Mouse (Mus musculus) liver, embryonic 11.5 days (tissue): ENCODE measurements at regions not wholly inside any gene's neighbourhood (a gene's known extent, or its start where the extent isn't known, plus 50 kb on each side); places are given as distances from the start of the nearest gene placed in this dataset.

ENCODE experiments used
- ATAC-seq: fragments of 200-750 bp; cut with Nextera tagmentation; replicated peaks from 2 replicates; pipeline ENCODE4 v1.8.0; 2017; ENCODE audit warnings: moderate number of reproducible peaks, mild to moderate bottlenecking, moderate TSS enrichment, moderate library complexity; ENCODE audit not compliant: low FRiP score
- DNase-seq: peaks from one replicate; pipeline ENCODE4 v3.0.0-alpha.2; 2017; ENCODE audit warnings: low spot score
- H3K27ac ChIP-seq: fragments of 300-500 bp; sonication (generic); 2 replicates; pipeline ENCODE4 v1.5.1; 2014; ENCODE audit warnings: mild to moderate bottlenecking, low read depth, low read length, control low read depth
- H3K27me3 ChIP-seq: fragments of 300-500 bp; sonication (generic); replicated peaks from 2 replicates; pipeline ENCODE4 v1.6.1; 2014; ENCODE audit warnings: low read length, mixed read lengths; ENCODE audit not compliant: control insufficient read depth, insufficient read depth
- H3K36me3 ChIP-seq: fragments of 300-500 bp; sonication (generic); 2 replicates; pipeline ENCODE4 v1.6.1; 2014; ENCODE audit warnings: mild to moderate bottlenecking, low read length, moderate library complexity, mixed read lengths; ENCODE audit not compliant: control insufficient read depth, insufficient read depth
- H3K4me1 ChIP-seq: fragments of 300-500 bp; sonication (generic); replicated peaks from 2 replicates; pipeline ENCODE4 v1.6.1; 2014; ENCODE audit warnings: low read length, mixed read lengths; ENCODE audit not compliant: control insufficient read depth, insufficient read depth
- H3K4me2 ChIP-seq: fragments of 300-500 bp; sonication (generic); 2 replicates; pipeline ENCODE4 v1.6.1; 2014; ENCODE audit warnings: mild to moderate bottlenecking, control low read depth, moderate library complexity
- H3K4me3 ChIP-seq: fragments of 300-500 bp; sonication (generic); 2 replicates; pipeline ENCODE4 v1.5.1; 2014; ENCODE audit warnings: low read depth, low read length, control low read depth
- H3K9ac ChIP-seq: fragments of 300-500 bp; sonication (generic); 2 replicates; pipeline ENCODE4 v1.6.1; 2014; ENCODE audit warnings: low read depth, low read length, control low read depth
- H3K9me3 ChIP-seq: fragments of 300-500 bp; sonication (generic); 2 replicates; pipeline ENCODE4 v1.6.1; 2016; ENCODE audit warnings: low read length, inconsistent platforms, mixed read lengths; ENCODE audit not compliant: control insufficient read depth
- WGBS: fragments of 180-500 bp; shearing (Covaris S2); extraction: QIAGEN DNeasy Blood & Tissue Kit; methylation state at CpG from one replicate; pipeline ENCODE4 v1.1.7; 2014; 5-methylcytosine and 5-hydroxymethylcytosine counted together

DNA sequence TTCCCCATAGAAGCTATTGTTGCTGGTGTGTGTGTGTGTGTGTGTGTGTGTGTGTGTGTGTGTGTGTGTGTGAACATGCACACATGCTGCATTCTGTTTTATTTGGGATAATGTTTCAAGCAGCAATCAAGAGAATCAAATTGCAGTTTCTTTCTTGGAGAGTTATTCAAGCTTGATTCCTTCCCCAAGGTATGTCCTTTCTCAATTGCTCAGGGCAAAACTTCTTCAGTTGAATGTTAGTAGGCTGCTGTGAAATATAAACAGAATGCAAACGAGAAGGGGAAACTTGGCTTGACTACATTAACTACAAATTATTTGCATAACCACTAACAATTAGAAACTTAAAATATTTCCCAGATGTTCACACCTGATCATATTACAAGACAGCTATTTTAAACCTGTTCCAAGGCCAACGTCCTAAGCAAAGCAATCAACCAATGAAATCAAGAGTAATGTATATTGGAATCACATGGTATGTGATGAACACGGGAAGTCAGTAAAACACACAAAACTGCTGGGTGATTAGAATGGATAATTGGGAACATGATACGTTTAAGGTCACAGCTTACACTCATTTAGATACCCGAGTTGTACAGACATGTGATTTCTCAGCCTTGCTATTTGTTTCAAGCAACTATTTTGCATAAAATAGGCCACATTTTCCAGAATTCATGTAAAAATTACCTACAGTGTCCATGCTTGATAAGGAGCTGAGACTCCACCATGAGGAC is 116.2 kb downstream of the Cxcl12 start:
- Histone ChIP-seq H3K9me3 (no peaks in the 10 kb centered on the region), H3K9ac (no peak overlapping the region), H3K4me2 (no peak overlapping the region), H3K27me3 (no peaks in the 10 kb centered on the region), H3K27ac (no peak overlapping the region), H3K4me3 (no peak overlapping the region), H3K4me1 (no peaks in the 10 kb centered on the region), H3K36me3 (no peaks in the 10 kb centered on the region)
- 65% methylated on average over 5 of the region's 5 CpGs for WGBS
- DNase-seq (no peak), ATAC-seq (no peak)

DNA sequence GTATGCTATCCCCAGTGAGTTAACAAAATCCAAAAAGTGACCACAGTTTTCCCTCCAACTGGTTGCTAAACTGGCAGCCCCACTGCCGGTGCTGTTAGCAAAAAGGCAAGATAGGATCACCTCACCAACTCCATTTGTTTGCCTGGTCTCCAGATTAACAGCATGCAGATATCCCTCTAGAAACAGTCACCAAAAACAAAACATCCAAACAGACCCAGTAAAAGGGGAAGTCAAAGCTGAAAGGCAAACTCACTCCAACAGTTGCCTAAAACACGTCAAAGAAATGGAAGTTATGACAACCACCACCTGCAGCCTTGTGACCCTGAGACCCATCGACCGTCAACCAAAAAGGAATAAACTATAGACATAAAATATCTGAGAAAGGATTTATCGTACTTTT is 119.1 kb downstream of the Cxcl12 start:
- DNase-seq (peak; percentile 17), ATAC-seq (no peak)
- Histone ChIP-seq H3K4me2 (no peak overlapping the region), H3K27ac (no peak overlapping the region), H3K9ac (no peak overlapping the region), H3K27me3 (no peaks in the 10 kb centered on the region), H3K9me3 (no peaks in the 10 kb centered on the region), H3K4me3 (no peak overlapping the region), H3K36me3 (no peaks in the 10 kb centered on the region), H3K4me1 (no peaks in the 10 kb centered on the region)
- WGBS: 73% methylated on average over 5 of the region's 5 CpGs

DNA sequence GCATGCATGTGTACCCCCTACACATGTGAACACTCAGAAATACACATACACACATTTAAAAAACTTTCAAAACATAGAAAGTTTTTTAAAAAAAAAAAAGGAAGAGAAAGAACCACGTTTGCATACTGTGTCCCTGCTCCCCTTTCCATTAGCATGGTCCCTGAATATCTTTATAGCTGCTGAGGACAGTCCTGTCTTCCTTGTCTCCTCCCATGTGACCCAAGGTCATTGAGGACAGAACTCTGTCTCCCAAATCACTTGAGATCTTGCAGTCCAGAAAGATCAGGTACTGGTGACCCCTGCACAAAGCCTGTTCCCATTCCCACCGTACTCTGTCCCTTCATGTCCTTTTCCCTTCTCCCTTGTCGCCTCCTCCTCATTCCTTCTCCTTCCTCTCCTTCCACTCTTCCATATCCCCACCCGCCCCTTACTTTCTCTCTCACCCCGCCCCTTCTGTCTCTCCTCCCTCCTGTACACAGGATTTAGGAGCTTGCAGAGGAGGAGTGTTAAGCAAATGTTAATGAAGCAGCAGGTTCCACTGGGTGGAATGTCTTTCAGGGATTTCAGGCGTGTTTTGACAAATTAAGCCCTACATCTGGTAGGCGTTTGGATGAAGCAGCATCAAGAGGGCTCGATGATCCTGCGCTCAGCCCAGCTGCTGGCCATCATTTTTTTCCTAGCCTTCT is 125.6 kb downstream of the Cxcl12 start:
- H3K9me3 ChIP-seq: no peaks in the 10 kb centered on the region
- no peak overlapping the region for H3K9ac ChIP-seq
- ATAC-seq (no peak), DNase-seq (no peak)
- no peak overlapping the region for H3K4me3 ChIP-seq
- 41% methylated on average over 9 of the region's 9 CpGs for WGBS
- H3K36me3 ChIP-seq: no peaks in the 10 kb centered on the region
- H3K27ac ChIP-seq: no peak overlapping the region
- no peak overlapping the region for H3K4me2 ChIP-seq
- H3K27me3 ChIP-seq: no peaks in the 10 kb centered on the region
- no peaks in the 10 kb centered on the region for H3K4me1 ChIP-seq

DNA sequence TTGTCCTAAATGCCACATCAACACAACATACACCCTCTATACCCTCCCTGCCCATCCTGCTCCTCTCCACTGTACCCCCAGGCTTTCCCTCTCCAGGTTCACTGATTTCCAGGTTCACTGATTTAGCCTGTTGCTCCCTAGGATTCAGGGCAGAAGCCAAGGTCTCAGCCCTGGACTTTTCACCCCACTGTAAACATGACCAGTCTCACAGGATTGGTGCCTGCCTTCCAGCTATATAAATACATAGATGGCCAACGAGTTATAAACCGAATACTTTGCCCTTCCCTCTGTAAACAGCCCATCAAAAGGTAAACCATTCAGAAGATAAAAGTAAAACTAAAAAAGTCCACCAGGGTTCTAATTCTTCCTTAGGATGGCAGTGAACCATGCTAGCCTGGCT is 129.6 kb downstream of the Cxcl12 start:
- Histone ChIP-seq H3K4me2 (no peak overlapping the region), H3K9me3 (no peaks in the 10 kb centered on the region), H3K36me3 (no peaks in the 10 kb centered on the region), H3K27me3 (no peaks in the 10 kb centered on the region), H3K9ac (no peak overlapping the region), H3K4me3 (no peak overlapping the region), H3K27ac (no peak overlapping the region), H3K4me1 (no peaks in the 10 kb centered on the region)
- DNase-seq (peak; percentile 8), ATAC-seq (peak; percentile 47; the same call in 1 of the 2 replicates)
- WGBS: 70% methylated on average over 2 of the region's 2 CpGs

DNA sequence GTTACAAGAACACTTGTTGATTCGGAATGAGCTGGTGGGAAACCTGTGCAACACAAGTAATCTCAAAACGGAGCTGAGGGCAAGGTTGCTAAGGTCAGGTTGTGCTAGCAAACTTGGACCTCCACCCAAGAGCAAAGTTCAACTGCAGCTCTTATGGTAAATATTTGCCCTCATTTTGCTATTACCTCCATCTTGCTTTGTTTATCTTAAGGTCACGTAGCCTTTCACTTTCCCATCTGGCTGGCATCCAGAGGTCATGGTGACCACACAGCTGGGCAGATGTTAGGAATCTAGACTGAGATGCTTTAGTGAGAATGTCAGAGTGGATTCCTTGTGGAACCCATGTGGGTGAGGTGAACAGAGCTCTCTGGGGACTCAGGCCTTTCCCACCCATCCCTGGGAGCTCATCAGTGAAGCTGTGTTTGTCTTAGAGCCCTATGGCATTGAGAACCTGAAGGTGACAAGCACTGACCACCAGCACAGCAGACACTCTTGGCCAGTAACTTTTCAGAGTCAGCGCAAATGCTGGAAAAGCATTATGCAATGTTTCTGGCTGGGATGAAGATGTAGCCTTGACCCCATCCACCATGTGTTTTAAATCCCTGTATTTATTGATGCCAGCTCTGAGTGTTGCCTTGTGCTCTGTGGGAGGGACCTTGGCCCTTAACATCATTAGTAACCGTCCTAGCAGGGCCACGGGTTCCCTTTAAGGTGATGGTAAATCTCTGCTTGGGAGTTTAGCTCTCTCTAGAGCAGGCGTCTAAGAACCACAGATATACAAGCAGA is 131.4 kb downstream of the Cxcl12 start:
- 63% methylated on average over 7 of the region's 7 CpGs for WGBS
- no peaks in the 10 kb centered on the region for H3K4me1 ChIP-seq
- no peak; the same call in 1 of the 2 replicates for ATAC-seq
- H3K27ac ChIP-seq: no peak overlapping the region
- no peak for DNase-seq
- H3K4me2 ChIP-seq: no peak overlapping the region
- no peaks in the 10 kb centered on the region for H3K9me3 ChIP-seq
- H3K9ac ChIP-seq: no peak overlapping the region
- no peaks in the 10 kb centered on the region for H3K27me3 ChIP-seq
- H3K4me3 ChIP-seq: no peak overlapping the region
- no peaks in the 10 kb centered on the region for H3K36me3 ChIP-seq

DNA sequence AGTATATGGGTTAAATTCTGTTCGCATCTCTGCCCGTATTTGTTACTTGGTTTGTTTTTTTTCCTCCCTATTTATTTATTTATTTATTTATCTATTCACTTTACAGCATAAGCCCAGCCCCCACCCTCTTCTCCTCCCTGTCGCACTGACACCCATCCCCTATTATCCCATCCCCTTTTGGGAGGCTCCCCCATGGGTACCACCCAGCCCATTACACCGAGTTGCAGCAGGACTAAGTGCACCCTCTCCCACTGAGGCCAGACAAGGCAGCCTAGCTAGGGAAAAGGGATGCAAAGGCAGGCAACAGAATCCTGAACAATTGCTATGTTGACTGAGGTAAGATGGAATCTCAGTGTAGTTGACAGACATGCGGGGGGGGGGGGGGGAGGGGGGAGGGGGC is 135.0 kb downstream of the Cxcl12 start:
- no peak overlapping the region for H3K27ac ChIP-seq

DNA sequence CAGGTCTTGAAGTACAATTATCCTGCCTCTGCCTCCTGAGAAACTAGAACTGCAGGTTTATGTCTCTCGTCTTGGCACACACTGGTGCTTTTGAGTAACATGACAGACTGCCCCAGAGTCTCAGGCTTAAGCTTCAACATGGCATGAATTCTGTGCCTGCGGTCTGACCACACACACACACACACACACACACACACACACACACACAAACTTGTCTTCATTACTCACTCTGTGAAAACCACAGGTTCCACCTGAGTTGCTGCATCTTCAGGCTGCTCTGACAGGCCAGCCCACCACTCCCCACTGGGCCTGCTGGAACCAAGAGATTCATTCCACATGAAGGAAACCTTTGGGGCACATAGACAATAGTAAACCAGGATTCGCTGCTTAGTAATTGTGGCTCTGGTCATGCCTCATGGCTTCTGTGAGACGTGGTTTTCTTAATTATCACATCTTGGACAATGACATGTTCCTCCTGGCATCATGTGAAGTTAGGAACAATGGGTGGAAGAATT is 137.5 kb downstream of the Cxcl12 start:
- ATAC-seq: no peak
- no peaks in the 10 kb centered on the region for H3K4me1 ChIP-seq

More for the DNA sequence above, 135.0 kb downstream of the Cxcl12 start:
- H3K36me3 ChIP-seq: no peaks in the 10 kb centered on the region
- H3K4me2 ChIP-seq: no peak overlapping the region
- ATAC-seq (no peak), DNase-seq (no peak)
- no peaks in the 10 kb centered on the region for H3K27me3 ChIP-seq
- no peaks in the 10 kb centered on the region for H3K4me1 ChIP-seq
- WGBS: 64% methylated on average over 4 of the region's 5 CpGs
- H3K4me3 ChIP-seq: no peak overlapping the region
- H3K9ac ChIP-seq: no peak overlapping the region
- no peaks in the 10 kb centered on the region for H3K9me3 ChIP-seq

DNA sequence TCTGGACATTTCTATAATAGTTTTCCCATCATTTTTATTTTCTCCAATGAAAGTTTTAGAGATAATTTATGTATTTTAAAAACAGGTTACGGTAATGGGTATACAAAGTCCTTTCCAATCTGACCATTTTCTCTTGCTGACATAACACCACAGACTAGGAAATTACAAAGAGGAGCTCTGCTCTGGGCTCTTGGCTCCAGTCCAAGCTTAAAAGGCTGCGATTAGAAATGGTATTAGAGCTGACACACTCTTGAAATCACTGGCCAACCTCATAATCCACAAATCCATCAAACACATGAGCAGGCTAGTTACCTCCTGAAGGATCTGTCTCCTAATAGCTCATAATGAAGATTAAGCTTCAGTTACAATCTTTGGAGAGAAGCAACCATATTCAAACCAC is 140.3 kb downstream of the Cxcl12 start:
- Histone ChIP-seq H3K27me3 (no peaks in the 10 kb centered on the region), H3K27ac (no peak overlapping the region), H3K9me3 (no peaks in the 10 kb centered on the region), H3K4me2 (no peak overlapping the region), H3K9ac (no peak overlapping the region), H3K36me3 (no peaks in the 10 kb centered on the region), H3K4me1 (no peaks in the 10 kb centered on the region), H3K4me3 (no peak overlapping the region)
- DNase-seq (no peak), ATAC-seq (no peak)
- WGBS: 75% methylated on average over 2 of the region's 2 CpGs

More for the DNA sequence above, 137.5 kb downstream of the Cxcl12 start:
- H3K9ac ChIP-seq: no peak overlapping the region
- no peak overlapping the region for H3K4me3 ChIP-seq
- no peaks in the 10 kb centered on the region for H3K27me3 ChIP-seq
- H3K36me3 ChIP-seq: no peaks in the 10 kb centered on the region
- H3K27ac ChIP-seq: no peak overlapping the region
- no peak overlapping the region for H3K4me2 ChIP-seq
- no peak for DNase-seq
- H3K9me3 ChIP-seq: no peaks in the 10 kb centered on the region
- WGBS: 78% methylated on average over 4 of the region's 4 CpGs
